Mouse (Mus musculus): ENCODE results near the gene Bcl7b. TPM values are rescaled to one million over a fixed set of nuclear protein-coding genes. Genes with fewer than 3 reads are reported as not detected.

Bcl7b gene
- polyA plus RNA-seq, 1 experiment from 2014 or later = 43.2 TPM

DNA sequence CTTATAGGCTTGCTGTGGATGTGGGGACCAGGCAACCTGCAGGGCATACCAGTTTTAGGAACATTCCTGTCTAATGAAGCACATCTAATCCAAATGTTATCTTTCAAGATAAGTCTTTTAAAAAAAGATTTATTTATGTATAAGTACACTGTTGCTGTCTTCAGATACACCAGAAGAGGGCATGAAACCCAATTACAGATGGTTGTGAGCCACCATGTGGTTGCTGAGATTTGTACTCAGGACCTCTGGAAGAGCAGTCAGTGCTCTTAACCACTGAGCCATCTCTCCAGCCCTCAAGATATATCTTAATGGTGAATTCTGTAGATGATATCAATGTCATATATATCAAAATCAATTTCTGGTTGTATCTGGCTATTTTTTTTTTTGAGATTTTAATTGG is 22.1 kb upstream of the Bcl7b start:
- no peak overlapping the region for H3K4me2 ChIP-seq
- H3K27ac ChIP-seq = no peak overlapping the region
- H3K9ac ChIP-seq (replicated peaks) = no peak overlapping the region
- H3K9me3 ChIP-seq = no peaks in the 10 kb centered on the region
- ATAC-seq (ENCODE audit: insufficient number of reproducible peaks, insufficient read depth, low FRiP score, low TSS enrichment, low read depth) = no peak
- peaks cover 8% of the 10 kb centered on the region for H3K27me3 ChIP-seq
- H3K36me3 ChIP-seq = no peaks in the 10 kb centered on the region
- no peak overlapping the region for H3K4me3 ChIP-seq (replicated peaks)
- H3K4me1 ChIP-seq (replicated peaks) = peaks cover 7% of the 10 kb centered on the region; the same call in 1 of the 2 replicates

DNA sequence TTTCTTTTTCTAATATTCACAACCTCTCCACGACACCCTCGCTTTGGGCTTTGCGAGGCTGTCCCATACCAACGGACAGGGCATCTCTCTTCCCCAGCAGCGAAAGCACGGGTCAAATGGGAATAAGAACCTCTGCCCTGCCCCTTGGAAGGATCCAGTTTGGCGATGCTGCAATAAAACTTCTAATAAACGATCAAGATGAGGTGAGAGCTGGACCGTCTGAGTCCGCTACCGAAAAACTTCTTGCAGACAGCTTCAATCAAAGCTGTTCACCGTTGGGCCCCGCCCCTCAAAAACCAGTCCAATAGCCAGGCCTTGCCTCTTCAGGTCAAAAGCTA is 19.4 kb upstream of the Bcl7b start:
- Histone ChIP-seq H3K36me3 (peaks cover 15% of the 10 kb centered on the region), H3K9me3 (no peaks in the 10 kb centered on the region), H3K4me2 (peak overlapping the region; percentile 71), H3K4me1 (replicated peaks) (peaks cover 7% of the 10 kb centered on the region; the same call in 1 of the 2 replicates), H3K4me3 (replicated peaks) (peak overlapping the region; percentile 78), H3K27ac (peak overlapping the region; percentile 84), H3K9ac (replicated peaks) (peak overlapping the region; percentile 65), H3K27me3 (peaks cover 1% of the 10 kb centered on the region; the same call in 1 of the 2 replicates)
- no peak; the same call in 1 of the 2 replicates for ATAC-seq (ENCODE audit: insufficient number of reproducible peaks, insufficient read depth, low FRiP score, low TSS enrichment, low read depth)
- 1% methylated on average over 13 of the region's 13 CpGs for WGBS

DNA sequence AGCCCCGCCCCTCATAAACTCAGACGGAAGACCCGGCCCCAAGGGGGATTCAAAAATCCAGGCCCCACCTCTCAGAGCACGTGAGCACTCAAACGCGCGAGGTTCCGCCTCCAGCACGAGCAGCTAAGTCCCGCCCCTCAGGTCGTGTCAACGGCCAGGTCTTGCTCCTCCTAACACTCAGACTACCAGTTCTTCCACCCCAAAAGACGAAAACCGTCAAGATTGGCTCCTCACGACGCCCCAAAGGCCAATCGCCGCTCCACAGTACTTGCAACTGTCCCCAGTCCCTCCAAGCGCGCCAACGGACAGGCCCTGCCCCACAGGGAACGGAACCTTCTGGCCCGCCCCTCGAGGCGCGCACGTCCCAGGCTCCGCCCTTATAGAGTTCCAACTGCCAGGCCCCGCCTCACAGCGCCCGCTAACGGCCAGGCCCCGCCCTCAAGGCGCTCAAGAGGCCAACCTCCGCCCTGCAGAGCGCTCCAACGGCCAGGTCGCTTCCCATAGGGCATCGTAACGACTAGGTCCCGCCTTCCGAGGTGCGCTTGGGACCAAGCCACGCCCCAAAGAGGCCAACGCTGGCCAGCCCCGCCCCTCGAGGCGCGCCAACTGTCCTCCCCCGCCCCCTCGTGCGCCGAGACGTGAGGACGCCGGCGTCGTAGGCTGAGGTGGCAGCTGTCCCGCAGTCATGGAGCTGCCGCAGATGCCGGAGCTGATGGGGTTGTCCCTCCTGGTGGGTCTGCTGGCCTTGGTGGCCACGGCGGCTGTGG is 18.8 kb upstream of the Bcl7b start, which contains the start of gene Tbl2:
Gene Tbl2, plus strand, starts transcription at position 605 of the 767 bp plus-strand sequence.
- H3K27me3 ChIP-seq = no peaks in the 10 kb centered on the region
- ATAC-seq (ENCODE audit: insufficient number of reproducible peaks, insufficient read depth, low FRiP score, low TSS enrichment, low read depth) = peak; percentile 97
- peak within 1 kb of the TSS; percentile 78 for H3K4me3 ChIP-seq (replicated peaks)
- H3K4me2 ChIP-seq = peak within 1 kb of the TSS; percentile 71
- H3K9ac ChIP-seq (replicated peaks) = peak within 1 kb of the TSS; percentile 76
- no peaks in the 10 kb centered on the region for H3K9me3 ChIP-seq
- peak within 1 kb of the TSS; percentile 94 for H3K27ac ChIP-seq
- H3K36me3 ChIP-seq = peaks cover 20% of the 10 kb centered on the region
- WGBS = under 1% methylated on average over 63 of the region's 63 CpGs
- peaks cover 7% of the 10 kb centered on the region; the same call in 1 of the 2 replicates for H3K4me1 ChIP-seq (replicated peaks)

DNA sequence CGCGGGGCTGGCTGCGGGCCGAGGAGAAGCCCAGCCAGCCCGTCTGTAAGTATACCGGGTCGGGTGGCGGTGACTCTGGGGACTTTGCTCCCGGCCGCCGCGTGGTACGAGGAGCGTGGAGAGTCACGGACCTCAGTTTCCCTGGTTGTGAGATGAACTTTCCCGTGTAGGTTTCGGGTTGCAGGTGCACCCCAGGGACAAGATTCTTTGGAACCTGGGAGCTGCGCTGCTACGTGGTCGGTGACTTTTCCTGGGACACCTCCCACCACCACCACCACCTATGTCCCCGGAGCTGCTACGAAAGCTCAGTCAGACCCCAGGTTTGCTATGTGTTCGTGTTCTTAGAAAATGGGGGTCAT is 18.3 kb upstream of the Bcl7b start:
- ATAC-seq (ENCODE audit: insufficient number of reproducible peaks, insufficient read depth, low FRiP score, low TSS enrichment, low read depth) = peak; percentile 2; the same call in 1 of the 2 replicates
- Histone ChIP-seq H3K4me3 (replicated peaks) (peak overlapping the region; percentile 78), H3K9ac (replicated peaks) (peak overlapping the region; percentile 76), H3K4me1 (replicated peaks) (peaks cover 7% of the 10 kb centered on the region; the same call in 1 of the 2 replicates), H3K9me3 (no peaks in the 10 kb centered on the region), H3K27ac (peak overlapping the region; percentile 94), H3K27me3 (no peaks in the 10 kb centered on the region), H3K36me3 (peaks cover 24% of the 10 kb centered on the region), H3K4me2 (peak overlapping the region; percentile 71)
- WGBS = under 1% methylated on average over 23 of the region's 23 CpGs

GRCm38 (mm10) chr5:135156496-135156895 is 11.6 kb upstream of the Bcl7b start:
- Histone ChIP-seq H3K4me3 (replicated peaks) (no peak overlapping the region), H3K9ac (replicated peaks) (no peak overlapping the region), H3K27ac (no peak overlapping the region), H3K4me2 (no peak overlapping the region), H3K36me3 (peaks cover 89% of the 10 kb centered on the region), H3K4me1 (replicated peaks) (no peaks in the 10 kb centered on the region), H3K9me3 (no peaks in the 10 kb centered on the region), H3K27me3 (no peaks in the 10 kb centered on the region)
- no peak for ATAC-seq (ENCODE audit: insufficient number of reproducible peaks, insufficient read depth, low FRiP score, low TSS enrichment, low read depth)
- 94% methylated on average over 4 of the region's 4 CpGs for WGBS

GRCm38 (mm10) chr5:135161221-135161620 is 6.9 kb upstream of the Bcl7b start:
- Histone ChIP-seq H3K27ac (no peak overlapping the region), H3K36me3 (peaks cover 76% of the 10 kb centered on the region), H3K9ac (replicated peaks) (no peak overlapping the region), H3K4me1 (replicated peaks) (no peaks in the 10 kb centered on the region), H3K27me3 (no peaks in the 10 kb centered on the region), H3K9me3 (no peaks in the 10 kb centered on the region), H3K4me3 (replicated peaks) (no peak overlapping the region), H3K4me2 (no peak overlapping the region)
- ATAC-seq (ENCODE audit: insufficient number of reproducible peaks, insufficient read depth, low FRiP score, low TSS enrichment, low read depth) = no peak
- WGBS = 93% methylated on average over 4 of the region's 4 CpGs

DNA sequence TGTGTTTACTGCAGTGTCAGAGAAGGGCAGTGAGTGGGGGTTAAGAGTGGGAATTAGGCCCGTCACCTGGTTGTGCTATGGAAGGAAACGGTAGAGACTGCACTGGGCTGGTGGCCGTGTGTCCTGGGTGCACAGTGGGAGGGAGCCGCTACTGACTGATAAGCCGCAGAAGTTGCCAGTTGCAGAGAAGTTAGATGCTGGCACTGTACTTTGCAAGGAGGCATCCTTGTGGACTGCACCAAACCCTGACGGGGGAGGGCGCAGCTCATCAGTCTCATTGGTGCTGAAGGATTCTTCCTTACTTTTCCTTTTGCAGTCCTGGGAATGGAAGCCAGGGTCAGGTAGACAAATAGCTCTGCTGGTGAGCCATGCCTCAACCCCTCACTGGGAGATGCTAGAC is 6.4 kb upstream of the Bcl7b start:
- no peak for ATAC-seq (ENCODE audit: insufficient number of reproducible peaks, insufficient read depth, low FRiP score, low TSS enrichment, low read depth)

GRCm38 (mm10) chr5:135162361-135162760 is 5.7 kb upstream of the Bcl7b start:
- H3K4me3 ChIP-seq (replicated peaks) = no peak overlapping the region
- H3K9ac ChIP-seq (replicated peaks) = no peak overlapping the region
- H3K4me2 ChIP-seq = no peak overlapping the region
- no peaks in the 10 kb centered on the region for H3K9me3 ChIP-seq
- H3K4me1 ChIP-seq (replicated peaks) = no peaks in the 10 kb centered on the region
- WGBS = 92% methylated on average over 8 of the region's 8 CpGs
- H3K36me3 ChIP-seq = peaks cover 64% of the 10 kb centered on the region
- H3K27ac ChIP-seq = no peak overlapping the region
- H3K27me3 ChIP-seq = no peaks in the 10 kb centered on the region
- ATAC-seq (ENCODE audit: insufficient number of reproducible peaks, insufficient read depth, low FRiP score, low TSS enrichment, low read depth) = no peak

More for the DNA sequence above, 6.4 kb upstream of the Bcl7b start:
- Histone ChIP-seq H3K9me3 (no peaks in the 10 kb centered on the region), H3K4me1 (replicated peaks) (no peaks in the 10 kb centered on the region), H3K36me3 (peaks cover 71% of the 10 kb centered on the region), H3K4me2 (no peak overlapping the region), H3K27me3 (no peaks in the 10 kb centered on the region), H3K27ac (no peak overlapping the region), H3K9ac (replicated peaks) (no peak overlapping the region), H3K4me3 (replicated peaks) (no peak overlapping the region)
- WGBS = 87% methylated on average over 7 of the region's 7 CpGs

DNA sequence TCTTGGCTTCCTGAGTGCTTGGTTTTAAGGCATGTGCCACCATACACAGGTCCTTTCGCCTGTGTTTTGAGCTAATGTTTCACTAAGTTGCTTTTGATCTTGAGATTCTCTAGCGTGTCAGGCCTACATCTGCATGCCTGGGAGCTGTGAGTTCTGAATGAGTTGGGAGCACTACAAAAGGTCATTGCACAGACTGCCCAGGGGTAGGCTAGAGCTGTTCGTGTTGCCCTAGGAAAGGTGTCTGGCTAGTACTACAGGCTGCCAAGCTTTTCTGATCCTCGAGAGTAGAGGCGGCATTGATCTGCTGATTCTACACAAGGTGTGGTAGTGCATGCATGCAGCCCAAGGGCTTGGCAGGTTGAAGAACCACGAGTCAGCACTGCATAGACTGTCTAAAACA is 5.3 kb upstream of the Bcl7b start:
- Histone ChIP-seq H3K36me3 (peaks cover 62% of the 10 kb centered on the region), H3K4me1 (replicated peaks) (no peaks in the 10 kb centered on the region)
- no peak for ATAC-seq (ENCODE audit: insufficient number of reproducible peaks, insufficient read depth, low FRiP score, low TSS enrichment, low read depth)

DNA sequence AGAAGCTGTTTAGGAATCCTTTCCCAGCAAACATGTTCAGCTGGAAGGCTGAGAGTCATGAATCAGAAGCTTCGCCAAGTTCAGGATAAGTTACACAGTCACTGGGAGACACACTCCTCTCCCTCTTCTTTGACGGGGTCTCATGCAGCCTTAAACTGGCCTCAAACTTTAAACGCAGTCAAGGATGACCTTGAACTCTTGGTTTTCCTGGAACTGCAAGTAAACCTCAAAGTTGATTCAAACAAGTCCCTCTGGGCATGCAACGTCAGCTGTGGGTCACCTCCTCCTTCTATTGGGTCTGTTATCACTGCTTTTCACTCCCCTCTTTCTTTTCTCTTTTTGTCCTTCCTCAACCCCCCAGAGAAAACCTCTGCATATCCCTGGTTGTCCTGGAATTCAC is 1.2 kb upstream of the Bcl7b start:
- ATAC-seq (ENCODE audit: insufficient number of reproducible peaks, insufficient read depth, low FRiP score, low TSS enrichment, low read depth) = no peak
- Histone ChIP-seq H3K4me3 (replicated peaks) (no peak overlapping the region), H3K9ac (replicated peaks) (no peak overlapping the region), H3K27ac (no peak overlapping the region), H3K36me3 (peaks cover 33% of the 10 kb centered on the region), H3K9me3 (no peaks in the 10 kb centered on the region), H3K4me1 (replicated peaks) (peaks cover 6% of the 10 kb centered on the region; the same call in 1 of the 2 replicates), H3K27me3 (no peaks in the 10 kb centered on the region), H3K4me2 (no peak overlapping the region)
- 88% methylated on average over 4 of the region's 4 CpGs for WGBS

More for the DNA sequence above, 5.3 kb upstream of the Bcl7b start:
- no peaks in the 10 kb centered on the region for H3K9me3 ChIP-seq
- H3K4me3 ChIP-seq (replicated peaks) = no peak overlapping the region
- H3K27me3 ChIP-seq = no peaks in the 10 kb centered on the region
- H3K27ac ChIP-seq = no peak overlapping the region
- H3K9ac ChIP-seq (replicated peaks) = no peak overlapping the region
- no peak overlapping the region for H3K4me2 ChIP-seq
- 90% methylated on average over 6 of the region's 6 CpGs for WGBS

GRCm38 (mm10) chr5:135167469-135167868 is 614 bp upstream of the Bcl7b start:
- H3K9me3 ChIP-seq = no peaks in the 10 kb centered on the region
- no peak overlapping the region for H3K9ac ChIP-seq (replicated peaks)
- no peak for ATAC-seq (ENCODE audit: insufficient number of reproducible peaks, insufficient read depth, low FRiP score, low TSS enrichment, low read depth)
- no peak overlapping the region for H3K27ac ChIP-seq
- H3K4me1 ChIP-seq (replicated peaks) = peaks cover 6% of the 10 kb centered on the region; the same call in 1 of the 2 replicates
- H3K4me3 ChIP-seq (replicated peaks) = no peak overlapping the region
- H3K27me3 ChIP-seq = no peaks in the 10 kb centered on the region
- peaks cover 33% of the 10 kb centered on the region for H3K36me3 ChIP-seq
- WGBS = 97% methylated on average over 4 of the region's 4 CpGs
- no peak overlapping the region for H3K4me2 ChIP-seq
